Mouse (Mus musculus) thymus, adult 2 months (tissue): ENCODE results near the gene Dcun1d4. TPM values are rescaled to one million over a fixed set of nuclear protein-coding genes. Genes with fewer than 3 reads are reported as not detected.

ENCODE experiments used
- DNase-seq: peaks from one replicate; pipeline ENCODE4 v3.0.0; 2021
- H3K27ac ChIP-seq: fragments of 200-500 bp; 2 replicates; pipeline ENCODE4 v1.5.1; 2012; ENCODE audit warnings: low read length, control low read depth; ENCODE audit not compliant: control insufficient read depth, insufficient read depth
- H3K27me3 ChIP-seq: fragments of 200-500 bp; 2 replicates; pipeline ENCODE4 v1.6.1; 2012; ENCODE audit warnings: mild to moderate bottlenecking, low read length, moderate library complexity, mixed read lengths; ENCODE audit not compliant: control insufficient read depth, insufficient read depth
- H3K36me3 ChIP-seq: fragments of 200-500 bp; 2 replicates; pipeline ENCODE4 v1.6.1; 2012; ENCODE audit warnings: mild to moderate bottlenecking, low read length, moderate library complexity; ENCODE audit not compliant: control insufficient read depth, insufficient read depth
- H3K4me1 ChIP-seq: fragments of 200-500 bp; replicated peaks from 2 replicates; pipeline ENCODE4 v1.6.1; 2012; ENCODE audit warnings: low read length; ENCODE audit not compliant: control insufficient read depth, insufficient read depth
- H3K4me3 ChIP-seq: fragments of 200-500 bp; 2 replicates; pipeline ENCODE4 v1.5.1; 2012; ENCODE audit warnings: mild to moderate bottlenecking, low read length, control low read depth, moderate library complexity; ENCODE audit not compliant: control insufficient read depth, insufficient read depth
- CTCF ChIP-seq: fragments of 200-500 bp; IDR thresholded peaks from 2 replicates; pipeline ENCODE4 v1.5.1; 2012; ENCODE audit warnings: mild to moderate bottlenecking, control low read depth, low read length, moderate library complexity, borderline replicate concordance; ENCODE audit not compliant: control insufficient read depth, poor library complexity, insufficient read depth; ENCODE audit errors: extremely low read depth
- POLR2A ChIP-seq: fragments of 200-500 bp; IDR thresholded peaks from 2 replicates; pipeline ENCODE4 v1.6.1; 2012; ENCODE audit warnings: mild to moderate bottlenecking, low read length, control low read depth, moderate library complexity; ENCODE audit not compliant: control insufficient read depth, poor library complexity, insufficient read depth; ENCODE audit errors: extremely low read depth
- WGBS: fragments of 180-500 bp; shearing (Covaris S2); methylation state at CpG from one replicate; pipeline ENCODE4 v1.1.7; 2018; 5-methylcytosine and 5-hydroxymethylcytosine counted together
- polyA plus RNA-seq: library from polyadenylated mRNA; depleted of rRNA; stranded (reverse); fragments of >200 nt; gene quantifications from 2 replicates; pipeline ENCODE4 v1.2.3, GENCODE M21; 2012

The Dcun1d4 gene
- polyA plus RNA-seq, 1 experiment, result 3.9 TPM

GRCm38 (mm10) chr5:73512661-73513060 is 31.9 kb downstream of the Dcun1d4 start:
- no peak for DNase-seq
- H3K27me3 ChIP-seq, result no peaks in the 10 kb centered on the region
- no peak overlapping the region for H3K4me3 ChIP-seq
- no peaks in the 10 kb centered on the region for H3K36me3 ChIP-seq
- 97% methylated on average over 9 of the region's 9 CpGs for WGBS
- TF ChIP-seq POLR2A (no peak), CTCF (no peak)
- no peaks in the 10 kb centered on the region; the same call in 1 of the 2 replicates for H3K4me1 ChIP-seq
- no peak overlapping the region for H3K27ac ChIP-seq

GRCm38 (mm10) chr5:73514202-73514601 is 33.4 kb downstream of the Dcun1d4 start:
- no peaks in the 10 kb centered on the region for H3K36me3 ChIP-seq
- no peak overlapping the region for H3K4me3 ChIP-seq
- H3K4me1 ChIP-seq, result no peaks in the 10 kb centered on the region; the same call in 1 of the 2 replicates
- no peak for TF ChIP-seq POLR2A
- no peak for TF ChIP-seq CTCF
- DNase-seq, result no peak
- H3K27me3 ChIP-seq, result no peaks in the 10 kb centered on the region
- no peak overlapping the region for H3K27ac ChIP-seq
- WGBS, result 95% methylated on average over 2 of the region's 2 CpGs

- Histone ChIP-seq H3K27ac (no peak overlapping the region), H3K4me3 (no peak overlapping the region)
- 99% methylated on average over 5 of the region's 5 CpGs for WGBS
These were observed 36.5 kb downstream of the Dcun1d4 start for GRCm38 (mm10) chr5:73517299-73517698.

GRCm38 (mm10) chr5:73518424-73519211 is 37.8 kb downstream of the Dcun1d4 start:
- Histone ChIP-seq H3K27ac (no peak overlapping the region), H3K4me3 (no peak overlapping the region), H3K36me3 (no peaks in the 10 kb centered on the region), H3K4me1 (no peaks in the 10 kb centered on the region; the same call in 1 of the 2 replicates), H3K27me3 (no peaks in the 10 kb centered on the region)
- no peak for DNase-seq
- WGBS, result 98% methylated on average over 8 of the region's 8 CpGs
- TF ChIP-seq CTCF, result no peak
- TF ChIP-seq POLR2A, result no peak

More at GRCm38 (mm10) chr5:73517299-73517698, 36.5 kb downstream of the Dcun1d4 start:
- no peak for DNase-seq
- Histone ChIP-seq H3K36me3 (no peaks in the 10 kb centered on the region), H3K4me1 (no peaks in the 10 kb centered on the region; the same call in 1 of the 2 replicates), H3K27me3 (no peaks in the 10 kb centered on the region)
- TF ChIP-seq POLR2A (no peak), CTCF (no peak)

- no peak for DNase-seq
- H3K27me3 ChIP-seq, result no peaks in the 10 kb centered on the region
- WGBS, result 89% methylated on average over 4 of the region's 4 CpGs
- H3K4me1 ChIP-seq, result no peaks in the 10 kb centered on the region; the same call in 1 of the 2 replicates
- no peaks in the 10 kb centered on the region for H3K36me3 ChIP-seq
- no peak overlapping the region for H3K27ac ChIP-seq
- TF ChIP-seq POLR2A (no peak), CTCF (no peak)
- H3K4me3 ChIP-seq, result no peak overlapping the region
These were observed 40.0 kb downstream of the Dcun1d4 start for GRCm38 (mm10) chr5:73520787-73521186.

GRCm38 (mm10) chr5:73523227-73523626 is 42.4 kb downstream of the Dcun1d4 start:
- H3K27ac ChIP-seq, result no peak overlapping the region
- 95% methylated on average over 10 of the region's 10 CpGs for WGBS

More at GRCm38 (mm10) chr5:73523227-73523626, 42.4 kb downstream of the Dcun1d4 start:
- no peak for TF ChIP-seq CTCF
- no peak for TF ChIP-seq POLR2A
- Histone ChIP-seq H3K27me3 (no peaks in the 10 kb centered on the region), H3K36me3 (no peaks in the 10 kb centered on the region), H3K4me3 (no peak overlapping the region), H3K4me1 (no peaks in the 10 kb centered on the region)
- DNase-seq, result no peak
